Mouse (Mus musculus) thymus, postnatal 14 days (tissue): Measurements from ENCODE around the gene Pced1a.

Experiments used
- DNase-seq: peaks from one replicate; pipeline ENCODE4 v3.0.0; 2021

Gene Pced1a

DNA sequence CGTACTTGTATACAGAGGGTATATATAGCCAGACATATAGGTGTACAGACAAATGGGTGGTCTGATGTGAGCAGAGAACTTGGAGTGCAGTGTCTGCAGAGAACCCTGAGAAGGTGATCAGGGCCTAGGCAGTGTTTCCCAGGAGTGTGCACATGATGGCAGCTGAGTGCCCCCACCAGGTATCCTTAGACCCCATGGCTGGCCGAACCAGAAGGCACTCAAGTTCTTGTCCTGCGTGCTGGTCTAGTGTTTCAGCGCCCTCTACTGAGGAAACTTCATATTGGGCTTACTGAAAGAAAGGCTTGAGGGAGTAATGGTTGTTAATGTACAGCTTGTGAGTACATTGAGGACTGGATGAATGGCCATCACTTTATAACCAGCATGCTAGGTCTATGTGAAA, 8.7 kb upstream of the Pced1a start:
- DNase-seq = peak; percentile 68

DNA sequence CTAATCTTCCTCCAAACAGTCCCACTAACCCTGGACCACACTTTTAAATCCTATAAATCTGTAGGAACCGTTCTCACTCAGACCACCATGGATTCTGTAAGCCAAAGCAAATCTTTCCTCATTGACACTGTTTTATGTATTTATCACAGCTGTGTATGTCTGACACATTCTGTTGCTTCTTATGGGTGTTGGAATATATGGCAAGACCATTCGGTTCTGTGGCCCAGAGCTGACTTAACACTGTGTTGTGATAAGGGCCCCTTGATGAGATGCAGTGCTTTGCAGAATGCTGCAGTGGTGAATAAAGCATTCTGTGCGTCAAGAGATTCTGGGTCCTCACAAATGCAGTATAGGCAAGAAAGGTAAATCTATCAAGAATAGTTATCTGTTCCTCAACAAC, 7.7 kb upstream of the Pced1a start:
- no peak for DNase-seq

DNA sequence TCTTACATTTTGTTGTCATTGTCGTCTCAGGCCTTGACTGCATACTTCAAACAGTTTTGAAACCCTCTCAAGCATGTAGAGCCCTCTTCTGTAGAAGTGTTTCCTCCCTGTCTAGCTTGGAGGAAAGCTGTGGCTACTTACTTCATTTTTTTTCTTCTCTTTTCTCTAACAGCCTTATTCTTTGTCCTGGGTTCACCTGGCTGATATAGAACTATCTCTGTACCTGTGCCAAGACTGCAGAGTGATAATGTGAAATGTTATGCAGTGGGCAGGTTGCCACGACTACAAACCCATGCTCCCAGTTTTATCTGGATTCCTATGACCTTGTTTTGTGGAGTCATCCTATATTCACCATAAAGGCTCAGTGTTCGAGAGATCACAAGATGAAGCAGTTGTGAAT, 6.0 kb upstream of the Pced1a start:
- DNase-seq = no peak

DNA sequence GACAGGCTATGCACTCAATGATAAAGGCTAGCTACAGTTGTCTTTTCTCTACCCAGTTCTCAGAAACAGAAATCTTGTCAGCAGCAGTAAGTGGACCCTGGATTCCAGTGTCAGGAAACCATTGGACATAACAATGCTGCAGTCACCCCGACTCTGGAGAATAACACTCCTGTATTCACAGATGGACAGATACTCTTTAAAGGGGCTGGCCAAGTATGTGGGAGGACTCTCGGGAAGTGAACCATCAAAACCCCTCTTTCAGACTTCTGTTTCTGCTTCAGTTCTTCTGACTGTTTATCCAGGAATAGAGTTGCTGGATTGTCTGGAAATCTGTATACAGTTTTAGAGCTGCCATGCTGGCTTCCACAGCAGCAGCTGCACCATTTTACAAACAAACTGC, 5.3 kb upstream of the Pced1a start:
- no peak for DNase-seq

DNA sequence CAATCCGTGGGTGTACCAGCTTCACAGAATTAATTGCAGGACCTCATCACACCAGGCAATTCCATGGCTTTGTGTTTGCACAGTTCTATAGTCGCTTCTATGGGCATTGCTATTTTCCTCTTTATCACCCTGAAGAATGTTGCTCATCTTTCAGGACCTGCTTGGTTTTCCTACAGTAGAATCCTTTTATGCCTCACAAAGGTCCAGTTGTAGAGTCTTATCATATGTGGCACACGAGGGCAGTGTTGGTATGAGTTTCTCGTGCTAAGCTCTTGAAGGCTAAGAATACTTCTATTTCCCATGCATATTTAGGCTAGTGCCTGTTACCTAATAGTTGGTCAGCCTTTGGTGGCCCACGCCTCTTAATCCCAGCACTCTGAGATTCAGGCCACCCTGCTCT, 611 bp upstream of the Pced1a start:
- no peak for DNase-seq

DNA sequence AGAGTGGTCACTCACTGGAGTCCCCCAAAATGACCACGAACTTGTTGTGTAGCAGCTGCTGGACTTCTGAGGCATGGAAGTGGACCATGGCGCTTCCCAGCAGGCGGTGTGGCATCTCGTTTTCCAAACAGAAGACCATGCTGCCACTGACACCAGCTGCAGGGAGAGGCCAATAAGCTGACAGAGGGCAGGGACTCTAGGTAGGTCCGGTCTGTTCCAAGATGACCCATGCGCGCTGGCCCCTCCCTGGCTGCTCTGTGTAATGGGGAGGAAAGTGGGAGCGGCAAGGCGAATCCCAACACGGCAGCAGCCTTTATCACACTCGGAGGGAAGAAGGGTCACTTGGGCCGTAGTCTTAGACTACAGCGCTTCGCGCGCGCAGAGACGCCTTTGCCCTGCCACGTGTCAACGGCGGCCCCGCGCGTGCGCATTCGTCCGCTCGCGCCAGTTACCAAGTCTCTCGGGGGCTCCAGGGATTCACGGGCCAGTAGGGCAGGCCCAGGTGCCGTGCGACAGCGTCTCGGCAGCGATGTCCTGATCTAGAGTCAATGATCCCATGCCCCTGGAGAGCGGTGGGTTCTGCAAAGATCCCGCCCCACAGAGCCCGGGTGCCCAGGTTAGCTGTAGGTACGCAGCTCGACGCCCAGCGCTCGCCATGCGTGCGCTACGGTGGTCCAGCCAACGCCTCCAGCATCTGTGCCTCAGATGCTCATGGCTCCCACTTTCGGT, 940 bp downstream of the Pced1a start:
- peak; percentile 89 for DNase-seq

DNA sequence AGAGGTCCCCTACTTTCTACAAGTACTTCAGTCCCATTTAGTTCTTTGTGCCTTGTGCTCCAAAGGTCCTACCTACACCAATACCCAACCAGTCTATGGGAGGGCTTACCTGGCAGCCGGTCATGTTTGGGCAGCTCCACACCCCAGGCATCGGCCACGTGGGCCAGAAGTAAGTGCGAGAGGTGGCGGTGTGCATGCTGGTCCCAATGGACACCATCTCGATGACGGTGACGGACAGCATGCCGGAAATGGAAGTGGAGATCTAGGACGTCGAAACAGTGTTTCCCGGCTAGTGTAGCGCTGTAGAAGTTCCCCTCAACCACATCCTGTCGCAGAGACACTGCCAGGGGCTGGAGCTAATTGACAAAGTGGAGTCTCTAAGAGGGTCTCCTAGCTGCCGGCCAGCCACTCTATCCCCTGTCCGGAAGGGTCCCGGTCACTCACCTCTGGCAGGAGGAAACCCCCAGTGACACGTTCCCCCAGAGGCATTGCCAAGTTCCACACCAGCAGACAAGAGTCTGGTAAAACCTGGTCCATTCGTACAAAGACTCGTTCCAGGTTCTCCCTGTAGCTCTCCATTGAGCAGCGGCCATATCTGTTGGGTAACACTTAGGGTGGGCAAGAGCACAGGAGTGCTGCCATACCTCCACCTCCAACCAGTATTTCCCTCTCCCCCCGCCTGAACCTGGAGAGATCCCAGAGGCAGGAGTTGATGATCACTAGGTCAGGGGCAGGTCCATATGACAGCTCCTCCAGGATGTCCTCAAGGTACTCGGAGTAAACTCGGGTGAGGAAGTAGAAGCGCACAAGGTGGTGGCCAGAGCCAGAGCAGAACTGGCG, 2.5 kb downstream of the Pced1a start:
- DNase-seq = no peak

DNA sequence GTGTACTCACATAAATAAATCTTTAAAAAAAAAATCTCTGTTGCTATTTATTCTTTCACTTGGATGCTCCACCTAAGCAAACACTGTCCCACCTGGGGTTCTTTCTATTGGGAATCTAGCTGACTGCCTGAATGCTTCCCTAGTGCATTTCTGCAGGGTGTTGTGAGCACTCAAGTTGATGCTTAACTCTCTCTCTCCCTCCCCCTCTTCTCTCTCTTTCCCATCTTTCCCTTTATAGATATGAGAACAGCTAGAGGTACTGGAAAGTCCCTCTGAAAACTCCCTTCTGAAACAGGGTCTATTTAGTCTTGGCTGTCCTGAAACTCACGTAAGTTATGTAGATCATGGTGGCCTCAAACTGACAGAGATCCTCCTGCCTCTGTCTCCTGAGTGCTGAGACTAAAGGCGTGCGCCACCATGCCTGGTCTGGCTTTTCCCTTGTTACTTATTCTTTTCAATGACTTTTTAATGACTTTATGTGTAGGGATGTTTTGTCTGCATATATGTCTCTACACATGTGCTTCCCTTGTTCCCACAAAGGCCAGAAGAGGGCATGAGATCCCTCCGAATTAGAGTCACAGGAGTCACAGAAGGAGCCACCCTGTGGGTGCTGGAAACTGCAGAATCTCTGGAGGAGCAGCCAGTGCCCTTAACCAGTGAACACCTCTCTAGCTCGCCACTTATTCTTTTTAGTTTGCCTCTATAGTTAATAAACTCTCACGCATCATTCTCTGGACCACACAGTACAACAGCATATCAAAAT, 10.2 kb downstream of the Pced1a start:
- DNase-seq = peak; percentile 47

DNA sequence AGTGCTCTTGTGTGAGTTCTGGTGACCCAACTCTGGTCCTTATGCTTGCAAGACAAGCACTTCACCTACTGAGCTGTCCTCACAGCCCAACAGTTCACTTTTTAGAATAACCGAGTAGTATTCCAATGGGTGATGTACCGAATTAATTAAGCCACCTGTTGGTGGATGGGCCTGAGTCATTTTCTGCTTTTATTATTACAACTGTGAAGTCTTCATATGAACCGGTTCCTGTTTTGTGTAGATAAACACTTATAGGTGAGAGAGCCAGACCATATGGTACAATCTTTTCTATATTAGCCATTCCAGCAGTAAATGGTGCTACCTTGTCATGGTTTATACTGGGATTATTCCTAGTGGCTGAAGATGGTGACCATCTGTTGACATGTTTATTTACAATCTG, 11.7 kb downstream of the Pced1a start:
- no peak for DNase-seq

DNA sequence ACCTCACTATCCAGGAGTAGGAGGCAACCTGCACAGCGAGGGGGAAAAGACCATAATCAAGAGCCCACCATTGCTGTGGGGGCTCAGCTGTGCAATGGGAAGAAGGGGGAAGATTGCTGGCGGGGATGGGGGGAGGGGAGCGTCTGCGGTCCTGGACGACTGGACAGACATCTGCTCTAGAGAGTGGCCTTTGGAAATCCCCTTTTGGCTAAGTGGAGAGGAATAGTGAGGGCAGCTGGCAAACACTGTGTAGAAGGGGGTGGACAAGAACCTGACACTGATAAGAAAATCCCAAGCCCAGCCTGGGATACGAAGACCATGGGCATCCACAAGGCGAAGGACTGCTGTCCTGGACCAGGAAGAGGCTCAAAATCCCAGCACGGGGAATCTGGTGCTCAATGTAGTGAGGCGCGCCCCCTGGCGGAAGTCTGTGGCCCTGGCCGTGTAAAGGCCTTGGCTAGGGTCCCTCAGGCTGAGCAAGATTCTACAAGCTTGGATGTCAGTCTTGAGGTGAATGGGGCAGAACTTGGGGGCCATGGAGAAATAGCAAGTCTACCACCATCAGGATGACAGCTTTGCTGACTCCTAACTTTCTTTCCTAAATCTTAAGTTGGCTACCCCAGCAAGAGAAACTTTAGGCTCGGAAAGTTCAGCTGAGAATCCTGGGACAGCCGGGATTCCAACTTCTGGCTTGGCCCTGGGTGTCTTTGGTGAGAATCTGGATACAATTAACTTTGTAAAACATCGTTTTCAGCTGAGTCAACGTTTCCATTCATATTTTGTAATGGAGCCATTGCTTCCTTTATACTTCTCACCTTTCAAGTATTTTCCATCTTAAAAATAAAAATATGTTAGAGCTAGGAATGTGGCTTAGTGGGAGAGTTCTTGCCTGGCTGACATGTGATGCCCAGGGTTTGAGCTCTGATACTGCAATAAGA, 12.7 kb downstream of the Pced1a start:
- peak; percentile 81 for DNase-seq

DNA sequence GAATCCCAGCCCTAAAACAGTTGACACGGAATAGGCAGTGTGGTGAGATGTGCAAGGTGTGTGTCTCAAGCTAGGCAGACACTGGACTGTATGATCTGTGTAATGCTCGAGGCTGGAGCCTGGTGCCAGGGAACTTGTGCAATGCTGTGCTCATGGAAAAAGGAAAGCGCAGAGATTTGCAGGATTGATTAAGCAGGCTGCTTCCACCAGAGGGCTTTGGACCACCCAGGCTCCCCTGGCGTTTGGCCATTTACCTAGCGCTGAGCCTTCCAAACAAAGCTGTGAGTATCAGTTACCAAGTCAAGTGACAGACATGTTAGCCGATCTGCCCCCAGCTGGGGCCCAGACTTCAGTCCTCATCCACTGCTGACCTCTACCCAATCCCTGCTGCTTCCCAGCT, 16.3 kb downstream of the Pced1a start:
- no peak for DNase-seq

DNA sequence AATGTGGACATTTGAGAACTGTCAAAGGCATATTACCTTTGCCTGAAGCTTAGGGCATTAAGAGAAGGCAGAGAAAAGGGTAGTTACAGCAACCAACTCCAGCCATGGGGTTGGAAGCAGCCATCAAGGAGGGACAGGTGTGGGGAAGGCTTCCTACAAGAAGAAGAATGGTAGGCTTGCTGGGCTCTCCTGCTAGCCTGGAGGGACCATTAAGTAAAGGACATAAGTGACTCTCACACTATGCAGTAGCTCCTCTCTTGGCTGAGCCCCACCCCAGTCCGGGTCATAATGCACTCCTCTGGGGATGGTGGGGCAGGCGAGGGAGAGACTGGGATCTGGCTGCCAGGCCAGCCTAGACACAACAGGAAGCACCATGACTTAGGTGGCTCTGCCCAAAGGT, 18.3 kb downstream of the Pced1a start, which contains the start of gene Tmem239:
Tmem239 (plus strand) TSS at position 301 of the 400 bp plus-strand sequence.
- DNase-seq = no peak

DNA sequence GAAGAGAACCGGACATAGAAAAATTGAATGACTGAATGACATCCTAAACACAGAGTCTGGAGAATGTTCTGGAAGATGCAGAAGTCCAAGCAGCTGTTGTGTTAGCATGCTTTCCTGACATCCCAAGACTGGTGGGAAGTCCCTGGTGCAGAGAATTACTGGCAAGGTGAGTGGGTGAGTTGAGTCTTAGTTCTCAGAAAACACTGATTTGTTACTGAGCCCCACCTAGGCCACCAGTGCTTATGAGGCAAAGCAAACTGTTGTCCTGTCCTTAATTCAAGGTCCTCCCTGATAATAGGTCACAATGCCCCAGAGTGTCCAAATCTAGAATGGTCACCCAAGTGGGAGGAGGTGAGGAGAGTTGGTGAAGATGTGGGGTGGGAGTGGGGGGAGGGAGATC, 19.6 kb downstream of the Pced1a start, which contains the start of the genes Gm28372 and 1700020A23Rik:
Gm28372 (plus strand) TSS at position 301 of the 400 bp plus-strand sequence.
1700020A23Rik (plus strand) TSS at position 321 of the 400 bp plus-strand sequence.
- no peak for DNase-seq

DNA sequence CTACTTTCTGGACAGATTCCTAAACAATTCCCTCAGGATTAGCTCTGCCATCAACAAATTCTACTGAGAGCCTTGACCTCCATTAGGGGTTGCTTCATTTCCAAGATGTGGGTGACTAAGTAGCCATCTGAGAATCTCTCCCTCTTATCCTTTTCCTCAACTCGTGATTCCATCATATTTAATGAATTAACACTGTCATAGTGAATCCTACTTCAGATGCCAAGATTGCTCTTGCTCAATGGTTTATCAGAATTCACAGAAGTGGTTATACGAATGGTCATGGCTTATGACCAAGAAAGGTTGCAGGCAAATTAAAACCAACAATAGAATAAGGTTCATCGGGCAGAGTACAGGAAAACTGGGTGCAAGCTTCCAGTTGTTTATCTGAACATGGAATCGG, 22.6 kb downstream of the Pced1a start:
- DNase-seq = no peak

DNA sequence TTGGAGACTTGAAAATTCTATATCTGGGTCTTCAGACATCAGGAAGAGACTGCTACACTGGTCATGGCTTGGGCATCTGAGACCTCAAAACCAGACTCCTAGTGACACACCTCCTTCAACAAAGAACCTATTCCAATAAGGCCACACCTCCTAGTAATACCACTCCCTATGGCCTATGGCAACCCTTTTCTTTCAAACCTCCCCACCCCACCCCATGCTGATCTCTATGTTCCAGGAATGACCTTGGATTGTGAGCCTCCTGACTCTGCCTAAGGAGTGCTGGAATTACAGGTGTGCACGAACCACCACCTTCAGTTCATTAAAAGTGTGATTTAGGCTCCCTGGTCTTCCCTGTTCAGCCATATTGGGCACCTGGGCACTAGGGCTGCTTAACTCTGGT, 24.5 kb downstream of the Pced1a start:
- DNase-seq = no peak

DNA sequence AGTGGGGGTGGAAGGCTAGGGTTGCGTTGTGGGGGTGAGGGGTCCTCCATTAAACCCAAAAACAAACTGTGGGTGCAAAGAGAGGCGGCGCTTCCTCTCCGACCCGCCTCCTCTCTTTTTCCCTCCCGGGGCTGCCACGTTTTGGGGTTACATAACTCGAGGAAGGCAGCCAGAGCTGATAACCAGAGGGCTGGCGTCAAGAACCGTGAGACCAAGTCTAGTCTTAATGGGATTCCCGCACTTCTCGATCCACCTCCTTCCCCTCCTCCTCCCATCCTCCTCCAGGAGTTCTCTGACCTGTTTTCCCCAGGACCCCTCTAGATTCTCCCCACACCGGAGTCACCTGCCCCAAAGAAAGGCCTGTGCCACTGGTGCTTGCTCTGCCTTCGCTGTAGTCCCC, 26.4 kb downstream of the Pced1a start:
- DNase-seq = peak; percentile 24

DNA sequence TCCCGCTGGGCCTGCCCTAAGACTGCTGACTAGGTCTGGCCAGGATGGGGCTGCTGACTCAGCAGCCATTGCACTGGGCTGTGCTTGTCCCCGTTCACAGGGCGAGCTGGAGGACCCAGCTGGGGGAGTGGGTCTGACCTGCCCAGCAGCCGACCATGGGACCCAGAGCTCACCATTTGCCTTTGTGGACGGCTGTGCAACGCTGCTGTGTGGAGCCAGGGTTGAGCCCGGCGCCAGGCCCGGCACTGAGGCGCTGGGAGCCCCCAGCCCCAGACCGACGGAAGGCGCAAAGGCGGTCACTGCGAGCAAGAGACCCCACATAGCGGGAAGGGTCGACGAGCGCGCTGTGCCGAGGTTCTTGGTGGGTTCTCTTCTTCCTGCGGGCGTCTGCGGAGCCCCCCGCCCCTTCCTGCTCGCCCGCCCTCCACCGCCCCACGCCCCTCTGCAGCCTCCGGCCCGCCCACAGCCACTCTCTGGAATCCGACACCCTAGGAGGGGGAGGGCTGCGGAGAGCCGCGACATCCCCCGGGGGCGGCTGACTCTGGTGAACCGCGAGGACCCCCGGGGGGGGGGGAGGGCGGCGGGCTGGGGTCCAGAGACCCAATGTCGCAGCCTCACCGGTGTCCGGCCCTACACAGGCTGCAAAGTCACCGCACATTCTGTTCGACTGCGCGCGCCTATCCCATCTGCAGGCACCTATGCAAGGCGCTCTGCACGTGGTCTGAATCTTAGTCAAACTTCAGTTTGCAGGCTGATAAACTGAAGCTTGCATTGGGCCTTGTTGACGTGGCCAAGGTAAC, 27.1 kb downstream of the Pced1a start, which contains the start of gene Cpxm1:
Cpxm1 (minus strand) TSS at position 389 of the 800 bp plus-strand sequence.
- peak; percentile 51 for DNase-seq

DNA sequence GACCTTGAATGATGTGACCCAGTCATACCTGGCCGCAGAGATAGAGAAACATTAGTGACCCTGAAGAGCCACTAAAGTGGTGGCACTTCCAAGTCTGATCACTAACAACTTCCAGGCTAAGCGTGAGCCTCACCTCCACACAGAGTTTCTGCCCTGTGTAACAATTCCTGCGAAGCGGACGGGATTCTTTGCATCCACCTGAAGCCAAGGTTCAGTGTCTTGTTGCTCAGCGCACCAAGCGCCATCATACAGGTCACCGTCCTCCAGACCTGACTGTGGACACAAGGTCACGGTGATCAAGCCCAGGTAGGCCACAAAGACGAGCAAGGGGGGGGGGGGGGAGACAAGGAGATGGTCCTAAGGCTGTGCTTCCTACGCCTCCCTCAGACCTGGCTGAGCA, 28.8 kb downstream of the Pced1a start:
- DNase-seq = no peak

DNA sequence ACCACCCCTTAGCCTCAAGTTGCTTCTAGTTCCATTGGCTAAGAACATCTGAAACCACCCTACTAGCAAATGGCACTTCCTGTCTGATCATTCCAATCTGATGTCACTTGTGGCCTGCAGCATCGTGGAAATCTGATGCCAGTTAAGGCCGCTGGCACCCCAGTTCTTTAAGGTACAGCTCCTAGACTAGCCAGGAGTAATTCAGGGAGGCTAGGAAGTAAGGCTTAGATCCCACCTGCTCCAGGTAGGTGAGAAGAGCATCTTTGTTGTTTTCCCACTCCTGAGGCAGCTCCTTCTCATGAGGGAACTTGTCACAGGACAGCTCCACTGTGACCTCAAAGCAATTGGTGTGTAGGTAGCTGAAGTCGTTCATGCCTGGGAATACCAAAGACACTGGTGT, 31.7 kb downstream of the Pced1a start:
- no peak for DNase-seq

DNA sequence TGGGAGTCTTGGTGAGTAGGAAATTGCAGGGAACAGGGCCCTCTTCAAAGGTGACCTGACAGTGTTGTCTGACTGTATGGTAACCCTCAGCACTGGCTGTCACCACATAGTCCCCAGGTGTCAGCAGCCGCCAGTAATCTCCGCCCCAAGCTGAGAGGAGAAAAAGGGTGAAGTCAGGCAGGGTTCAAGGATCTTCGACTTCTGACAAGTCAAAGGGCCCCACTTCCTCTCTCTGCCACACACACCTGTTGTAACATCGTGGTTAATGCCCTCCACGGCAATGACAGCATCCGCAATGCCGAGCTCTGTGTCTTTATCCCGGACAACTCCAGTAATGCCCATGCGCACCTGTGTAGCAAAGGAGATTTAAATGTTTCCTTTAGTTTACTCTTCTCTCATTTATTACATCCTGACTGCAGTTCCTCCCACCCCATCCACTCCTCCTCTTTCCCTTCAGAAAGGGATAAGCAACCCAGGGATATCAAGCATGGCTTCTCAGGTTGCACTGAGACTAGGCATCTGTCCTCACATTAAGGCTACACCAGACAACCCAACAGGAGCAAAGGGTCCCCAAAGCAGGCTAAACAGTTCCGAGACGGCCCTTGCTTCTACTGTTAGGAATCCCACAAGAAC, 33.4 kb downstream of the Pced1a start:
- DNase-seq = peak; percentile 83

DNA sequence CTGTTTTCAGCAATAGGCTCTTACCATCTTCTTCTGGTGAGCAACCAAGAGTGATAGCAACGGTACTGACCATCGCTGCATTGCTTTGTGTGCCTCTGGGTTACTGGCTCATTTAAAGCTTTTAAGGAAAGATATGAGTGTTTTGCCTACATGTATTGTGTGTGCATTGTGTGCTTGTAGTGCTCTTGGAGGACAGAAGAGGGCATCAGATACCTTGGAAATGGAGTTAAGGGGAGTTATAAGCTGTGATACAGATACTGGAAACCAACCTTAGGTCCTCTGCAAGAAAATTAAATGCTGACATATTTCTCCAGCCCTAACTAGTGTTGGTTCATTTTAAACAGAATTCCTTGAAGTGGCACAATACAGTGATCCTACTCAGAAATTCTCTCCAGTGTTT, 35.7 kb downstream of the Pced1a start:
- peak; percentile 45 for DNase-seq
